Mouse (Mus musculus) liver, postnatal 0 days (tissue): ENCODE measurements around the gene Fgf9. TPM values are rescaled to one million over a fixed set of nuclear protein-coding genes. Genes with fewer than 3 reads are reported as not detected.

Experiments used
- ATAC-seq: fragments of 200-750 bp; cut with Nextera tagmentation; 2 replicates; pipeline ENCODE4 v1.8.0; 2017; ENCODE audit warnings: mild to moderate bottlenecking, moderate library complexity
- DNase-seq: peaks from one replicate; pipeline ENCODE4 v3.0.0-alpha.2; 2016
- H3K27ac ChIP-seq: fragments of 300-500 bp; sonication (generic); 2 replicates; pipeline ENCODE4 v1.5.1; 2014; ENCODE audit warnings: antibody characterized with exemption, moderate library complexity, mild to moderate bottlenecking, low read depth
- H3K27me3 ChIP-seq: fragments of 300-500 bp; sonication (generic); 2 replicates; pipeline ENCODE4 v1.6.1; 2014; ENCODE audit warnings: low read length, control low read depth, mixed read lengths; ENCODE audit not compliant: insufficient read depth
- H3K36me3 ChIP-seq: fragments of 300-500 bp; sonication (generic); replicated peaks from 2 replicates; pipeline ENCODE4 v1.6.1; 2014; ENCODE audit warnings: mild to moderate bottlenecking, control low read depth, low read length, moderate library complexity, mixed read lengths; ENCODE audit not compliant: insufficient read depth
- H3K4me1 ChIP-seq: fragments of 300-500 bp; sonication (generic); 2 replicates; pipeline ENCODE4 v1.6.1; 2014; ENCODE audit warnings: antibody characterized with exemption, mild to moderate bottlenecking, control low read depth; ENCODE audit not compliant: insufficient read depth
- H3K4me2 ChIP-seq: fragments of 300-500 bp; sonication (generic); 2 replicates; pipeline ENCODE4 v1.6.1; 2014; ENCODE audit warnings: low read depth, mild to moderate bottlenecking, low read length, moderate library complexity, mixed read lengths
- H3K4me3 ChIP-seq: fragments of 300-500 bp; sonication (generic); 2 replicates; pipeline ENCODE4 v1.5.1; 2014; ENCODE audit warnings: low read depth, low read length
- H3K9ac ChIP-seq: fragments of 300-500 bp; sonication (generic); replicated peaks from 2 replicates; pipeline ENCODE4 v1.6.1; 2014; ENCODE audit warnings: mild to moderate bottlenecking, moderate library complexity
- H3K9me3 ChIP-seq: fragments of 300-500 bp; sonication (generic); 2 replicates; pipeline ENCODE4 v1.6.1; 2016; ENCODE audit warnings: mild to moderate bottlenecking, control low read depth, low read length, mixed read lengths
- CTCF ChIP-seq: sonication (generic); IDR thresholded peaks from 2 replicates; pipeline ENCODE4 v1.5.1; 2016; ENCODE audit warnings: antibody characterized with exemption, low read depth
- EP300 ChIP-seq: IDR thresholded peaks from 2 replicates; pipeline ENCODE4 v1.6.1; 2016; ENCODE audit warnings: antibody characterized with exemption, low read depth, mild to moderate bottlenecking
- WGBS: fragments of 180-500 bp; shearing (Covaris S2); extraction: QIAGEN DNeasy Blood & Tissue Kit; methylation state at CpG from one replicate; pipeline ENCODE4 v1.1.7; 2014; ENCODE audit not compliant: insufficient replicate concordance; 5-methylcytosine and 5-hydroxymethylcytosine counted together
- polyA plus RNA-seq: library from polyadenylated mRNA; unstranded; fragments of >200 nt; fragmentation: Nextera tagmentation; extraction: Ambion mirVana; gene quantifications from 2 replicates; pipeline ENCODE4 v1.2.1, GENCODE M21; 2015

Fgf9 gene
- polyA plus RNA-seq, 1 experiment from 2014 or later = 0.20 TPM

DNA sequence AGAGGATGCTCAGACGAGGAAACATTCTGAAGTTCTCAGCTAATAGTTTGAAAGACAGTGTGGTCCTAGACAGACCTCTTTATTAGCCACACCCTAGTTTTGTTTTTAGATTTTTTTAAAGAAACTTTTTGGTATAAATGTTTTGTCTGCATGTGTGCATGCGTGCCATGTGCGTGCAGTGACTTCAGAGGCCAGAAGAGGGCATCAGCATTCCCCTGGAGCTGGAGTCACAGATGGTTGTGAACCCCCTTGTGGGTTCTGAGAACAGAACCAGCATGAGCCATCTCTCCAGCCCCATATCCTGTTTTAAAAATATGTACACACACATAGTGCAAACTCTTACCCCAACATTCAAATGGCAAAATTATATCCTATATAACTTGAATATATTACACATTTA is 13.9 kb downstream of the Fgf9 start:
- Histone ChIP-seq H3K4me3 (no peak overlapping the region), H3K9me3 (no peaks in the 10 kb centered on the region), H3K36me3 (no peaks in the 10 kb centered on the region), H3K9ac (no peak overlapping the region), H3K4me1 (no peaks in the 10 kb centered on the region), H3K4me2 (no peak overlapping the region), H3K27ac (no peak overlapping the region), H3K27me3 (0 out of 2 replicates have a peak, but pooled peaks cover 4% of the 10 kb centered on the region)
- no peak for TF ChIP-seq EP300
- TF ChIP-seq CTCF = no peak
- WGBS = 83% methylated on average over 3 of the region's 3 CpGs
- ATAC-seq = no peak
- DNase-seq = no peak

- DNase-seq (no peak), ATAC-seq (no peak)
- 0 out of 2 replicates have a peak, but pooled peaks cover 4% of the 10 kb centered on the region for H3K27me3 ChIP-seq
- no peaks in the 10 kb centered on the region for H3K9me3 ChIP-seq
- H3K27ac ChIP-seq = no peak overlapping the region
- H3K4me2 ChIP-seq = no peak overlapping the region
- no peaks in the 10 kb centered on the region for H3K4me1 ChIP-seq
- WGBS = 59% methylated on average over 4 of the region's 4 CpGs
- TF ChIP-seq EP300 (no peak), CTCF (no peak)
- no peaks in the 10 kb centered on the region for H3K36me3 ChIP-seq
- no peak overlapping the region for H3K9ac ChIP-seq
- H3K4me3 ChIP-seq = no peak overlapping the region
Observed at GRCm38 (mm10) chr14:58087326-58087725, 17.0 kb downstream of the Fgf9 start.

- no peak overlapping the region for H3K27ac ChIP-seq
- H3K27me3 ChIP-seq = 0 out of 2 replicates have a peak, but pooled peaks cover 4% of the 10 kb centered on the region
- DNase-seq (no peak), ATAC-seq (no peak)
- no peak for TF ChIP-seq EP300
- TF ChIP-seq CTCF = no peak
- H3K4me1 ChIP-seq = no peaks in the 10 kb centered on the region
- 75% methylated on average over 5 of the region's 5 CpGs for WGBS
- H3K36me3 ChIP-seq = no peaks in the 10 kb centered on the region
- H3K4me2 ChIP-seq = no peak overlapping the region
- H3K4me3 ChIP-seq = no peak overlapping the region
- H3K9me3 ChIP-seq = no peaks in the 10 kb centered on the region
- no peak overlapping the region for H3K9ac ChIP-seq
Observed at GRCm38 (mm10) chr14:58089486-58089885, 19.1 kb downstream of the Fgf9 start.

DNA sequence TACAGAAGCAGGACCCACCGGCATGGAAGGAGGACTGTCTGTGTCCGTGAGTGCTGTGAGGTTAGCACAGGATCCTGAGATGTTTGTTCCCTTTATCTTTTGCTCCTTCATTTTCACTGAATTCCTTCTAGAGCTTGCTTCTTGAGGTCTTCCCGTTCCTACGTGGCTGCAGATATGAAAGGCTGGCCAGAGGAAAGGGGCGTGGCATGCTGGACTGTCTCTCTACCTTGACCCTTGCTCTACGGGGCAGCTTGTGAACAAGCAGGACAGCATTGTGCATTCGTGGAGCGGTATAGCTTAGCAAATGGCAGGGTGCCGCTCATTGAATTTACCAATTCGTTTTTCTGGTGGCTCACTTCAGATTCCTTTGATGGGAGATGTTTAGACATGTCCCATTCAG is 21.0 kb downstream of the Fgf9 start:
- ATAC-seq (no peak), DNase-seq (no peak)
- TF ChIP-seq EP300 = no peak
- TF ChIP-seq CTCF = no peak
- Histone ChIP-seq H3K36me3 (no peaks in the 10 kb centered on the region), H3K9me3 (no peaks in the 10 kb centered on the region), H3K27ac (no peak overlapping the region), H3K9ac (no peak overlapping the region), H3K4me2 (no peak overlapping the region), H3K4me3 (no peak overlapping the region), H3K27me3 (no peaks in the 10 kb centered on the region), H3K4me1 (no peaks in the 10 kb centered on the region)
- 64% methylated on average over 10 of the region's 10 CpGs for WGBS

- no peak for ATAC-seq
- no peak for TF ChIP-seq CTCF
- no peak for TF ChIP-seq EP300
- WGBS = 83% methylated on average over 8 of the region's 8 CpGs
- Histone ChIP-seq H3K27ac (no peak overlapping the region), H3K4me1 (no peaks in the 10 kb centered on the region), H3K36me3 (no peaks in the 10 kb centered on the region), H3K4me2 (no peak overlapping the region), H3K27me3 (no peaks in the 10 kb centered on the region), H3K4me3 (no peak overlapping the region), H3K9ac (no peak overlapping the region), H3K9me3 (no peaks in the 10 kb centered on the region)
- DNase-seq = no peak
Observed at GRCm38 (mm10) chr14:58099599-58099998, 29.3 kb downstream of the Fgf9 start.

DNA sequence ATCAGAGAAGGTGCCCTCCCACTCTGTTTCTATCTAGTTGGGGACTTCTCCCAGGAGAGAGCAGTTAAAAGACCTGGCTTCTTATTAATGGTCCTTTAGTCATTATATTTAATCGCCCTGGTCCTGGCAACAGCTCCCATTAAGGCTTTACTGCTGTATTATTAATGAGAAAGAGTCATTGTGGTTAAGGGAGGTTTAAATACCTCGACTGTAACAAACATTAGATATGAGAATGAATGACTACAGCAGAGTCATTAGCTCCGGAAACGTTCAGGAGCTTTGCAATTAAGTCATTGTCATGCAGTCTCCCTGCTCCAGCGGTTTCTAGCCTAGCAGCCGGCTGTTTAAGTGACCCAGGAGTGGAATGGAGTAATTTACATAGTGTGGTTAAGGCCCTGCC is 31.0 kb downstream of the Fgf9 start:
- H3K36me3 ChIP-seq = no peaks in the 10 kb centered on the region
- no peaks in the 10 kb centered on the region for H3K9me3 ChIP-seq
- no peak overlapping the region for H3K27ac ChIP-seq
- no peak overlapping the region for H3K9ac ChIP-seq
- ATAC-seq (no peak), DNase-seq (no peak)
- no peak overlapping the region for H3K4me2 ChIP-seq
- no peaks in the 10 kb centered on the region for H3K27me3 ChIP-seq
- no peak for TF ChIP-seq CTCF
- no peak for TF ChIP-seq EP300
- H3K4me1 ChIP-seq = no peaks in the 10 kb centered on the region
- WGBS = 37% methylated on average over 6 of the region's 6 CpGs
- no peak overlapping the region for H3K4me3 ChIP-seq

DNA sequence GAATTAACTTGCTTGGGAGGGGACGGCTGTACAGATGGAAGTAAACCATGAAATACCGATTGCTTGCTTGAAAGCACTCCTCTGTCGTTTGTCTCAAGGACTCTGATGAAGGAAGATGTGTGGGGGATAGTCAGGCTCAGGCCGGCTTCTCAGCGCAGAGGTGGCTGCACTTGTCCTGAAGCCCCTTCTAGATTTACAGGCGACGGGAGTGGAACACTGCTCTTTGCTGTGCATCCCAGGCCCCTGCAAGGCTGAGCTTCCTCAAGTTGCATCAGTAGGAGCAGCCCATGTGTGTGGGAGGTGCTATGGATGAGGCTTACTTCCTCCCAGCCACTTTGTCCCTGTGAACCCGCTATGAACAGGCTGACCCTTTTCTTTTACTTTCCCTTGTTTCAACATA is 33.9 kb downstream of the Fgf9 start:
- ATAC-seq = no peak
- H3K27ac ChIP-seq = no peak overlapping the region
- no peaks in the 10 kb centered on the region for H3K27me3 ChIP-seq
- H3K4me2 ChIP-seq = no peak overlapping the region
- H3K36me3 ChIP-seq = no peaks in the 10 kb centered on the region
- no peaks in the 10 kb centered on the region for H3K9me3 ChIP-seq
- DNase-seq = no peak
- H3K4me1 ChIP-seq = no peaks in the 10 kb centered on the region
- no peak for TF ChIP-seq CTCF
- TF ChIP-seq EP300 = no peak
- no peak overlapping the region for H3K4me3 ChIP-seq
- H3K9ac ChIP-seq = no peak overlapping the region
- WGBS = 66% methylated on average over 8 of the region's 8 CpGs
